Comparison of ENCODE assay signal across 15 mouse cellular contexts in genomic region chr7:25790615-25791014, GRCm38 (mm10). TPM values are rescaled to one million over a fixed set of nuclear protein-coding genes. Genes with fewer than 3 reads are reported as not detected.
DNase-seq lines count a peak whose midpoint lies in the region; ATAC-seq lines count a peak whose summit lies in the region.
"Had no signal": no experiment of that assay in that cellular context is flagged by ENCODE, and none has a peak within 500 bp of the region (broad histone marks: within the 10 kb centered on the region; RNA-seq: fewer than 3 reads in every experiment).

No protein-coding gene starts in this region.

- no peaks in the 10 kb centered on the region; the same call in 1 of the 2 replicates for H3K27me3 ChIP-seq in heart, embryonic 10.5 days (ENCODE audit: insufficient read depth, poor library complexity, severe bottlenecking)
- H3K27me3 ChIP-seq in kidney, embryonic 15.5 days, result no peaks in the 10 kb centered on the region
- H3K27me3 ChIP-seq: heart, embryonic 15.5 days had no signal

- H3K9ac ChIP-seq in kidney, embryonic 15.5 days, result no peak overlapping the region
- H3K9ac ChIP-seq: forebrain, postnatal 0 days; heart, embryonic 15.5 days; liver, embryonic 15.5 days had no signal

- no peak overlapping the region for H3K27ac ChIP-seq in heart, embryonic 10.5 days
- H3K27ac ChIP-seq in kidney, embryonic 15.5 days, result no peak overlapping the region
- H3K27ac ChIP-seq: heart, embryonic 15.5 days; layer of hippocampus, adult 2 months; liver, embryonic 15.5 days had no signal

- H3K4me1 ChIP-seq in heart, embryonic 10.5 days, result peaks cover 34% of the 10 kb centered on the region
- H3K4me1 ChIP-seq in kidney, embryonic 15.5 days, result peaks cover 41% of the 10 kb centered on the region

- no peak overlapping the region for H3K4me2 ChIP-seq in kidney, embryonic 15.5 days
- H3K4me2 ChIP-seq: heart, embryonic 15.5 days; liver, embryonic 15.5 days had no signal

- H3K4me3 ChIP-seq in heart, embryonic 10.5 days, result no peak overlapping the region
- H3K4me3 ChIP-seq in kidney, embryonic 15.5 days (replicated peaks), result no peak overlapping the region
- H3K4me3 ChIP-seq: heart, embryonic 15.5 days; layer of hippocampus, adult 2 months; liver, embryonic 15.5 days had no signal

- no peaks in the 10 kb centered on the region for H3K9me3 ChIP-seq in heart, embryonic 10.5 days
- H3K9me3 ChIP-seq in kidney, embryonic 15.5 days (replicated peaks), result no peaks in the 10 kb centered on the region
- H3K9me3 ChIP-seq: heart, embryonic 15.5 days; liver, embryonic 15.5 days had no signal

- intact Hi-C loops in heart, postnatal 25 days (cut with DNase I), result no loop called here

- peak; percentile 57 for ATAC-seq in megakaryocyte, adult 5-6 weeks (ENCODE audit: poor library complexity, severe bottlenecking)
- ATAC-seq in kidney, embryonic 15.5 days (replicated peaks; ENCODE audit: low FRiP score), result no peak
- ATAC-seq: forebrain, postnatal 0 days; midbrain, embryonic 16.5 days had no signal

- peak; percentile 97 for DNase-seq in heart, adult 11 months
- DNase-seq in heart, embryonic 10.5 days (ENCODE audit: low spot score), result no peak
- DNase-seq in NIH3T3 (ENCODE audit: low read depth), result peak; percentile 49
- DNase-seq in heart, postnatal 25 days (ENCODE audit: low spot score), result peak; percentile 54
- no peak for DNase-seq in cerebellum, postnatal 25 days
- DNase-seq in embryo, embryonic 10.5 days (ENCODE audit: low spot score), result no peak
- DNase-seq: cerebellum, adult 9-11 months; forebrain, postnatal 0 days; thymus, postnatal 25 days had no signal

- WGBS in heart, embryonic 10.5 days, result 73% methylated on average over 8 of the region's 8 CpGs
- WGBS in kidney, embryonic 15.5 days, result 67% methylated on average over 8 of the region's 8 CpGs

- H3K36me3 ChIP-seq in heart, embryonic 10.5 days, result 0 out of 2 replicates have a peak, but pooled peaks cover 4% of the 10 kb centered on the region
- H3K36me3 ChIP-seq in kidney, embryonic 15.5 days, result 0 out of 2 replicates have a peak, but pooled peaks cover 1% of the 10 kb centered on the region
- H3K36me3 ChIP-seq: heart, embryonic 15.5 days; liver, embryonic 15.5 days had no signal

RNA-seq across cellular contexts. Expression of gene Axl, which starts 2.1 kb away (rescaled TPM):
- 53.3 and 54.3 TPM in 2 replicates for polyA plus RNA-seq in heart, embryonic 10.5 days (2016; fragmentation: Nextera tagmentation; extraction: Ambion mirVana)
- 10 to 100 TPM; 78.6 to 99.4 TPM for total RNA-seq in heart, postnatal 25 days (2021)
- total RNA-seq in megakaryocyte, adult 5-6 weeks (2015), result 7.7 and 8.0 TPM in 2 replicates
- total RNA-seq in megakaryocyte, adult 5-6 weeks (2017), result 5.7 and 7.6 TPM in 2 replicates
- 81.9 and 91.5 TPM in 2 replicates for polyA plus RNA-seq in kidney, embryonic 15.5 days (2015; fragmentation: Nextera tagmentation; extraction: Ambion mirVana)

RNA-seq across cellular contexts. Expression of gene Cyp2s1, which starts 26.1 kb away (rescaled TPM):
- polyA plus RNA-seq in heart, embryonic 10.5 days (2016; fragmentation: Nextera tagmentation; extraction: Ambion mirVana), result 4.7 and 5.5 TPM in 2 replicates
- total RNA-seq in heart, postnatal 25 days (2021), result 1 to 10 TPM; 5.8 to 6.3 TPM
- total RNA-seq in megakaryocyte, adult 5-6 weeks (2015), result 0.21 TPM in 1 of 2 replicates, not detected in the other
- not detected in 2 replicates for total RNA-seq in megakaryocyte, adult 5-6 weeks (2017)
- polyA plus RNA-seq in kidney, embryonic 15.5 days (2015; fragmentation: Nextera tagmentation; extraction: Ambion mirVana), result 17.2 and 18.1 TPM in 2 replicates

RNA-seq across cellular contexts. Expression of gene Hnrnpul1, which starts 36.1 kb away (rescaled TPM):
- 45.3 and 54.6 TPM in 2 replicates for polyA plus RNA-seq in heart, embryonic 10.5 days (2016; fragmentation: Nextera tagmentation; extraction: Ambion mirVana)
- 10 to 100 TPM; 77.8 TPM for total RNA-seq in heart, postnatal 25 days (2021)
- 134 and 143 TPM in 2 replicates for total RNA-seq in megakaryocyte, adult 5-6 weeks (2015)
- 121 and 148 TPM in 2 replicates for total RNA-seq in megakaryocyte, adult 5-6 weeks (2017)
- 61.3 and 65.0 TPM in 2 replicates for polyA plus RNA-seq in kidney, embryonic 15.5 days (2015; fragmentation: Nextera tagmentation; extraction: Ambion mirVana)

Comparison
In these comparisons a context has a peak if more than half of its experiments do, and no peak if none do; other contexts are left out.
1. DNase-seq: peak in heart, adult 11 months (single experiment), NIH3T3 (single experiment) and heart, postnatal 25 days (single experiment); none in heart, embryonic 10.5 days (single experiment), cerebellum, postnatal 25 days (0 of 2) and embryo, embryonic 10.5 days (single experiment).
2. RNA of gene Axl, which starts 2.1 kb away (total RNA-seq): 78.6 to 99.4 TPM in heart, postnatal 25 days; 5.7 to 8.0 TPM in megakaryocyte, adult 5-6 weeks; every median in the first group is over 4 times any median in the second.
3. RNA of gene Cyp2s1, which starts 26.1 kb away (total RNA-seq): 5.8 to 6.3 TPM in heart, postnatal 25 days; 0.21 TPM in megakaryocyte, adult 5-6 weeks; every median in the first group is over 4 times any median in the second.